Mouse (Mus musculus) heart, postnatal 14 days (tissue): ENCODE data around the gene Ydjc. TPM values are rescaled to one million over a fixed set of nuclear protein-coding genes. Genes with fewer than 3 reads are reported as not detected.

Experiments
- DNase-seq, 2 experiments: peaks; one replicate each; pipeline ENCODE4 v3.0.0; 2021 to 2022
- intact Hi-C: fragments of 180-260 bp; cut with DNase I; formaldehyde crosslinking; loops from one replicate; pipeline ENCODE4 v1.15.1; 2025
- microRNA-seq, 2 experiments: library from miRNA; unstranded; fragments of <30 nt; microRNA quantifications; one replicate each; pipeline ENCODE4 v1.2.0; 2021 to 2022
- total RNA-seq, 2 experiments: library from RNA; stranded (reverse); gene quantifications; 2 replicates each; pipeline ENCODE4 v1.2.3; 2021

Gene Ydjc
- total RNA-seq, 2 experiments from 2014 or later: 1.3 TPM

DNA sequence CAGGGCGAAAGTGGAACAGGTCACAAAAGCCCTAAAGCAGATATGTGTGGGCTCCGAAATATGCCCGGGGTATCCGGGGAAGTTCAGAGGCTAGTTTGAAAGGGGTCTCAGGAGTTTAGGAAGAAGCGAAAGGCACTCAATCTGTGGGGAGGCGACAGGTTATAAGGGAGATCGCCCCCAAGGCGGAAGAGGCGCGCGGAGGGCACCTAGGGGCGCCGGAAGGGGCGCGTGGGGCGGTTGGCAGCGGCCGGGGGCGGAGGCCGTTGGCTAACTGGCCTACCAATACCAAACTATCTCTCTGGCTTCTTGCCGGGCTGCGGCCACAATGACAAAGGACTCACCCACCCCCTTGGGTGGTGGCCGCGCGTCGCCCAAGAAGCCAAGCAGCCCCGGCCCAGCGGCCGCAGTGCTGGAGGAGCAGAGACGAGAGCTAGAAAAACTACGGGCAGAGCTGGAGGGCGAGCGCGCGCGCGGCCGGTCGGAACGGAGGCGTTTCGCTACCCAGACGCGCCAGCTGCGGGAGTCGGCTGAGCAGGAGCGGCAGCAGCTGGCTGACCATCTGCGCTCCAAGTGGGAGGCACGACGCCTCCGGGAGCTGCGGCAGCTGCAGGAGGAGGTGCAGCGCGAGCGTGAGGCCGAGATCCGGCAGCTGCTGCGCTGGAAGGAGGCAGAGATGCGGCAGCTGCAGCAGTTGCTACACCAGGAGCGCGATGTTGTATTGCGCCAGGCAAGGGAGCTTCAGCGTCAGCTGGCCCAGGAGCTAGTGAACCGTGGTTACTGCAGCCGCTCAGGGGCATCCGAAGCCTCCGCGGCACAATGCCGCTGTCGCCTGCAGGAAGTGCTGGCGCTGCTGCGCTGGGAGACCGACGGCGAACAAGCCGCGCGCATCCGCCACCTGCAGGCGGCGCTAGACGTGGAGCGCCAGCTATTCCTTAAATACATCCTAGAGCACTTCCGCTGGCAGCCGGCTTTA is 64.3 kb downstream of the Ydjc start, which contains the start of gene Rimbp3:
Rimbp3 (plus strand) TSS at position 215 of the 973 bp plus-strand sequence.
- intact Hi-C loops: loop anchor here (5.0 kb wide), 1 partner anchor 61 kb away; the partner anchor contains the start of gene Ccdc116
- DNase-seq: peak; percentile 89 to 92

DNA sequence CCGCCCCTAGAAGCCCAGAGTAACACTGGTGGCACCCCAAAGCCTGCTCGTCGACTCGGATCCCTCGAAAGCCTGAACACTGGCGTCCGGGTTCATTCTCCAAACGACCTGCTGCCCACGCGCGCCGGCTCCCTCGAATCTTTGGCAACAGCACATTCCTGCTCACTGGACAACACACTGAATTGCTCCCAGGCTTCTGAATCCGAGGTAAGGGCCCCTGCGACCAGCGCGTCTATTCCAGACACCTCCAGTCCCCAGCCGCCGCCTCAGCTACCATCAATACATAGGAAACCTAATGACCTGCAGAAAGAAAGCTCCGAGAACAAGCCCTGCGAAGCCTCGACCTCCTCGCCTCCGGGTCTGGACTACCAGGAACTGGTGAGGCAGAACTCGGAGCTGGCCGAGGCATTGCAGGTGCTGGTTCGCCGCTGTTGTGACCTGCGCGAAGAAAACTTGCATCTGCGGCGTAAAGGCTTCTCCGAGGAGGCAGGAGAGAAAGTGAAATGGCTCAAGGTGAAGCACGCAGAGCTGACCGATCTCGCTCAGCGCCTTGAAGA is 65.1 kb downstream of the Ydjc start:
- DNase-seq: no peak
- intact Hi-C loops: loop anchor here (5.0 kb wide), 1 partner anchor 62 kb away; the partner anchor contains the start of gene Ccdc116

Small RNA genes lying within 50 kb of the gene (microRNA-seq; reads per million reads assigned to microRNA genes)
- gene Mir130b (75.5 to 216 reads per million in 2 experiments), gene Mir301b (0.36 to 3.8 reads per million in 2 experiments)

Other genes with a start within 250 kb of the Ydjc start
- 10 to 100 TPM; 33.4 to 35.7 TPM for gene Ppm1f, start 248.2 kb upstream of the Ydjc start, total RNA-seq
- gene Mapk1, start 161.2 kb upstream of the Ydjc start, total RNA-seq: 100 to 1,000 TPM; 109 to 114 TPM
- gene Ypel1, start 74.9 kb upstream of the Ydjc start, total RNA-seq: 1 to 10 TPM; 2.9 to 3.3 TPM
- 10 to 100 TPM; 42.4 to 43.1 TPM for gene Ppil2, start 33.4 kb upstream of the Ydjc start, total RNA-seq
- 1 to 10 TPM in 1 of 2 experiments, not detected in 1; 2.4 TPM for gene 2610318N02Rik, start 19.5 kb upstream of the Ydjc start, total RNA-seq
- gene Sdf2l1, start 12.2 kb upstream of the Ydjc start, total RNA-seq: 1 to 10 TPM; 6.7 to 9.3 TPM
- under 1 TPM in 1 of 2 experiments, not detected in 1; 0.31 TPM for gene Ccdc116, start 2.6 kb downstream of the Ydjc start, total RNA-seq
- gene Ube2l3, start 58.0 kb downstream of the Ydjc start, total RNA-seq: 100 to 1,000 TPM; 114 to 118 TPM
- under 1 TPM; 0.05 to 0.07 TPM for gene Rimbp3, start 64.0 kb downstream of the Ydjc start, total RNA-seq
- gene Hic2, start 89.0 kb downstream of the Ydjc start, total RNA-seq: 1 to 10 TPM; 1.8 to 2.1 TPM
- gene Tmem191c, start 131.5 kb downstream of the Ydjc start, total RNA-seq: 1 to 10 TPM; 2.7 to 3.9 TPM
- 1 to 10 TPM; 2.1 to 2.2 TPM for gene Serpind1, start 186.8 kb downstream of the Ydjc start, total RNA-seq